Mouse (Mus musculus) embryonic facial prominence, embryonic 11.5 days (tissue): Measurements from ENCODE around the gene Ankrd2. TPM values are rescaled to one million over a fixed set of nuclear protein-coding genes. Genes with fewer than 3 reads are reported as not detected.

Source experiments
- ATAC-seq: fragments of 200-750 bp; cut with Nextera tagmentation; replicated peaks from 2 replicates; pipeline ENCODE4 v1.8.0; 2017; ENCODE audit warnings: low read depth; ENCODE audit not compliant: insufficient number of reproducible peaks, low FRiP score, low TSS enrichment
- DNase-seq: peaks from one replicate; pipeline ENCODE4 v3.0.0-alpha.2; 2015; ENCODE audit warnings: low spot score
- H3K27ac ChIP-seq: fragments of 300-500 bp; sonication (generic); replicated peaks from 2 replicates; pipeline ENCODE4 v1.5.1; 2014; ENCODE audit warnings: mild to moderate bottlenecking, low read depth, low read length, control low read depth
- H3K27me3 ChIP-seq: fragments of 300-500 bp; sonication (generic); 2 replicates; pipeline ENCODE4 v1.6.1; 2014; ENCODE audit warnings: mild to moderate bottlenecking, low read length, moderate library complexity, mixed read lengths; ENCODE audit not compliant: control insufficient read depth, insufficient read depth
- H3K36me3 ChIP-seq: fragments of 300-500 bp; sonication (generic); replicated peaks from 2 replicates; pipeline ENCODE4 v1.6.1; 2014; ENCODE audit warnings: low read depth, mild to moderate bottlenecking, low read length, moderate library complexity, mixed read lengths; ENCODE audit not compliant: control insufficient read depth, insufficient read depth
- H3K4me1 ChIP-seq: fragments of 300-500 bp; sonication (generic); 2 replicates; pipeline ENCODE4 v1.6.1; 2014; ENCODE audit warnings: low read length, mixed read lengths; ENCODE audit not compliant: control insufficient read depth, insufficient read depth
- H3K4me2 ChIP-seq: fragments of 300-500 bp; sonication (generic); 2 replicates; pipeline ENCODE4 v1.6.1; 2014; ENCODE audit warnings: low read depth, mild to moderate bottlenecking, control low read depth, low read length, moderate library complexity
- H3K4me3 ChIP-seq: fragments of 300-500 bp; sonication (generic); 2 replicates; pipeline ENCODE4 v1.5.1; 2014; ENCODE audit warnings: low read depth, low read length, control low read depth
- H3K9ac ChIP-seq: fragments of 300-500 bp; sonication (generic); replicated peaks from 2 replicates; pipeline ENCODE4 v1.6.1; 2014; ENCODE audit warnings: mild to moderate bottlenecking, control low read depth, low read length
- H3K9me3 ChIP-seq: fragments of 300-500 bp; sonication (generic); replicated peaks from 2 replicates; pipeline ENCODE4 v1.6.1; 2016; ENCODE audit warnings: mild to moderate bottlenecking, low read length, inconsistent platforms, mixed read lengths; ENCODE audit not compliant: control insufficient read depth
- WGBS: fragments of 180-500 bp; shearing (Covaris S2); extraction: QIAGEN DNeasy Blood & Tissue Kit; methylation state at CpG from one replicate; pipeline ENCODE4 v1.1.7; 2014; 5-methylcytosine and 5-hydroxymethylcytosine counted together
- polyA plus RNA-seq: library from polyadenylated mRNA; unstranded; fragments of >200 nt; fragmentation: Nextera tagmentation; extraction: Ambion mirVana; gene quantifications from 2 replicates; pipeline ENCODE4 v1.2.1, GENCODE M21; 2014

The Ankrd2 gene
- not detected in 2 replicates for polyA plus RNA-seq

DNA sequence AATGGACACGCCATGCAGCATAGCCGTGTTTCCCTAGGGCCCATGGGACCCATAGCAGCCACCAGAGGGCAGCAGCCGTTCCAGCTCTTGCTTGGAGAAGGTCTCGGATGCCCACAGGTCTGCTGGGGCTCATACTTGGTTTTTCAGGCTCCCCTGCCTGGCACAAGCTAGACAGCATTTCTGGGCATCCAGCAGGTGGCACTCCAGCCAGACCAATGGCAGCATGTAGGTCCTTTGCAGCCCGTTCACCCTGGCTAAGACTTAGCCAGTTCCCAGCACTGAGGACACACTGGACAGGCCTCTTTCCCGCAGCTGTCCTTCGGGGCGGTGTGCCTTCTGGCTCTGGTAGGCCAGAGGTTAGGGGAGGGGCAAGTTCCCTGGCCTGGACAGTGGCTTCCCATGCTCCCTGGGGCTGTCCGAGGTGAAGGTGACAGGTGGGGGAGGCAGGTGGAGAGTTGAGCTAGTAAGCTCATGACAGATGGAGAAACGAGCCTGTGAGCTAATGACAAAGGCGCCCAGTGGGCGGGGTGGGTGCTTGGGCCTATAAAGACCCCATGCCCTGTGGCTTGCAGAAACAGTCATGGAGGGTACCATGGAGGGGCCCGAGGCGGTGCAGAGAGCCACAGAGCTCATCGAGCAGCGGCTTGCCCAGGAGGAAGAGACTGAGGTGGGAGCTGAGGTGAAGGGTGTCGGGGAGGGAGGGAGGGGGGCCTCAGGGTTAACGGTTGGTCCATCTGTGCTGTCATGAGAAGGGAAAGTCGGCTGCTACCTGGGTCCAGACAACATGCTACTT, at the start of gene Ankrd2:
Gene Ankrd2 (plus strand): TSS at position 545 of the 793 bp plus-strand sequence.
- no peak; the same call in 1 of the 2 replicates for ATAC-seq
- peak; percentile 88 for DNase-seq
- no peaks in the 10 kb centered on the region for H3K36me3 ChIP-seq
- 67% methylated on average over 19 of the region's 19 CpGs for WGBS
- peaks cover 2% of the 10 kb centered on the region; the same call in 1 of the 2 replicates for H3K4me1 ChIP-seq
- no peak within 1 kb of the TSS for H3K4me3 ChIP-seq
- H3K27me3 ChIP-seq = no peaks in the 10 kb centered on the region
- H3K4me2 ChIP-seq = no peak within 1 kb of the TSS
- no peak within 1 kb of the TSS for H3K27ac ChIP-seq
- no peaks in the 10 kb centered on the region for H3K9me3 ChIP-seq
- no peak within 1 kb of the TSS for H3K9ac ChIP-seq

DNA sequence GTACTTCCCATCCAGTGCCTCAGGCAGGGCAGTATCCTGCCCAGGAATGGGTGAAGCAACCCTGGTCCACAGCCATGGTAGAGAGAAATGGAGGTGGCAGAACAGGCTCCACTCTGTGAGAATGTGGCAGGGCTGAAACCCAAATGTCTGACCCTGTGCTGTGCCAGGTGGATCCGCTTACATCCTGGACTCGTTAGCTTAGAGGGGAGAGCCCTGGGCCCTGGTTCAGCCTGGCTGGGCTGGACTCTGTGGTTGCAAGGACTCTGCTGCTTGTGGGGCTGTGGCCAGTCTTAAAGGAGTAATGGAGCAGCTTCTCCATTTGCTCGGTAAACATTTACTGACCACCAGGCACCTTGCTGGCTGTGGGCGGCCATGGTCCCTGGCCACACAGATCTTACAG, 48.6 kb upstream of the Ankrd2 start:
- WGBS = 73% methylated on average over 4 of the region's 4 CpGs
- Histone ChIP-seq H3K4me1 (peaks cover 2% of the 10 kb centered on the region; the same call in 1 of the 2 replicates), H3K27ac (no peak overlapping the region), H3K27me3 (no peaks in the 10 kb centered on the region), H3K36me3 (no peaks in the 10 kb centered on the region), H3K9ac (no peak overlapping the region), H3K4me3 (no peak overlapping the region), H3K4me2 (no peak overlapping the region), H3K9me3 (no peaks in the 10 kb centered on the region)
- DNase-seq (no peak), ATAC-seq (no peak)

DNA sequence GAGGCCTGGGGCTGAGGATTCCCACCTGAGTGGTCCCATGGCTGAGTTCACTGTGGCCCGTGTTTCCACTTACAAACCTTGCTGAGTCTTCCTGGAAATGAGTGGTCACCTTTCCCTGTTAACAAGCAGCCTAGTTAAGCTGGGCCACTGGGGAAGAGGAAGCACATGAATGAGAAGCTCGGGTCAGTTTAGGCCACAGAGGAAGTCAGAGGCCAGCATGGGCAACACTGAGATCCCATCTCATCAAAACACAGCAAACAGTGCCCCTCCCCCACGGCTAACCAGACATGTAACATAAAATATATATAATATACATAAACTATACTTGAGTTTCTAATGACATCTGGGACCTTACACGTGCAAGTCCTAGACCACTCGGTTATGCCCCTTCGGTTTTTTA, 46.0 kb upstream of the Ankrd2 start:
- no peaks in the 10 kb centered on the region; the same call in 1 of the 2 replicates for H3K4me1 ChIP-seq
- DNase-seq (no peak), ATAC-seq (no peak)
- H3K27ac ChIP-seq = no peak overlapping the region
- no peaks in the 10 kb centered on the region for H3K36me3 ChIP-seq
- H3K27me3 ChIP-seq = no peaks in the 10 kb centered on the region
- 74% methylated on average over 6 of the region's 6 CpGs for WGBS
- H3K9ac ChIP-seq = no peak overlapping the region
- no peak overlapping the region for H3K4me2 ChIP-seq
- H3K4me3 ChIP-seq = no peak overlapping the region
- no peaks in the 10 kb centered on the region for H3K9me3 ChIP-seq

DNA sequence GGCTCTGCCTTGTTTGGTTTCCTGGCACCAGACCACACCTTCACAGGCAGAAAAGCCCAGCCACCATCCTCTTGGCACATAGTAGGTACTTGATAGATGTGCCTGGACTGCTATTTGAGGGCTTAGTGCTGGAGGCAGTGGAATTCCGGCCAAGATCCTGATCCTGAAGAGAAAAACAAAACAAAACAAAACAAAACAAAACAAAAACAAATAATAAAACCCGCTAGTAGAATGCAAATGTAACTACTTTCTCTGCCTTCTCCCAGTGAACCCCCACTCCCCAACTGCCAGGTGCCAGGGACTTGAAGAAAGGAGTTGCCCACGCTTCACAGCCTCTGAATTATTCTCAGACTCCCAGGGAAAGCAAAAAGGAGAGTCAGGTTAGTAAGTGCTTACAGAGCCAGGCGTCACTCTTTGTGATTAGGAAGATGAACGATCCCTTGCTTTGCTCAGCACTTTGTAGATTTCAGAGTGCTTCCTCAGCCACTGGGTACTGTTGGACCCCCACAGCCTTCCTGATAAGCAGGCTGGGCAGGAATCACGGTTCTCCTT, 43.8 kb upstream of the Ankrd2 start:
- WGBS = 45% methylated on average over 6 of the region's 6 CpGs
- Histone ChIP-seq H3K9me3 (no peaks in the 10 kb centered on the region), H3K36me3 (no peaks in the 10 kb centered on the region), H3K4me1 (peaks cover 4% of the 10 kb centered on the region; the same call in 1 of the 2 replicates), H3K27ac (no peak overlapping the region), H3K27me3 (no peaks in the 10 kb centered on the region), H3K4me2 (no peak overlapping the region), H3K9ac (no peak overlapping the region), H3K4me3 (no peak overlapping the region)
- ATAC-seq (no peak), DNase-seq (no peak)

DNA sequence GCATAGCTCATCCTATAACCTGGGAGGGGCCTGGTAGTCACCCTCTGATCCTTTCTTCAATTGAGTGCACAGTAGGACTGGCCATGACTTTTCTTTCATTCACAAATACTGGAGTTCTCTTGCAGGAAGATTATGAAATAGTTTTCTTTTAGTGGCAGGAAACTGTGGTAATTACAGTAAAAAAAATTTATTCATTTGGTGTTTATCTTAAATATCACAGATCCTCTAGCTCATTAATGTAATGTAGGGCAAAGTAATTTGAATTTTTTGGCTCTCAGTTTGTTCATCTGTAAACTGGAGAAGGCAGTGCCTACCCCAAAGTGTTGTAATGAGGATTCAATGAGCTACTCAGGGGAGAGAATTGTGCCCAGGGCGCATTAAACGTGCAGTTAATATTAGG, 42.8 kb upstream of the Ankrd2 start:
- DNase-seq (no peak), ATAC-seq (no peak)
- H3K9ac ChIP-seq = no peak overlapping the region
- no peaks in the 10 kb centered on the region for H3K36me3 ChIP-seq
- no peak overlapping the region for H3K27ac ChIP-seq
- H3K9me3 ChIP-seq = no peaks in the 10 kb centered on the region
- H3K4me1 ChIP-seq = peaks cover 4% of the 10 kb centered on the region; the same call in 1 of the 2 replicates
- WGBS = 87% methylated on average over 2 of the region's 2 CpGs
- no peak overlapping the region for H3K4me2 ChIP-seq
- H3K4me3 ChIP-seq = no peak overlapping the region
- no peaks in the 10 kb centered on the region for H3K27me3 ChIP-seq

DNA sequence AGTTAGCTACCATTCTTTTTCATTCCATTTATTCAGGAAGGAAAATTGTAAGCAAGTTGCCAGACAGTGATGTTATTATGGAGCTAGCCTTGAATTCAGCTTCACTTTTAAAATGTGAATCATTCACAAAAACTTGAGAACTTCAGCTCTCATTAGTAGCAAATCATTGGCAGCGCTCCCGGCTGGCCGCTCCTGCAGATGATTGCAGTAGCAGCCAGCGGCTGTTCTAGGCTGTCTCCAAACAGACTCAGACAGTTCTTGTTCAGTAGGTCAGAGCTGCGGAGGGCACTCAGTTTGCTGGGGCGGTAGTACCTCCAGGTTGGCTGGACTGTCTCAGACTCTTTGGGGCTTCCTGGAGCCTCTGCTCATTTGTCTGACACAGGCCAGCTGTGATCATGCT, 42.3 kb upstream of the Ankrd2 start:
- no peak for DNase-seq
- H3K4me2 ChIP-seq = no peak overlapping the region
- no peak overlapping the region for H3K4me3 ChIP-seq
- H3K4me1 ChIP-seq = peaks cover 4% of the 10 kb centered on the region; the same call in 1 of the 2 replicates
- no peak overlapping the region for H3K27ac ChIP-seq
- H3K27me3 ChIP-seq = no peaks in the 10 kb centered on the region
- no peaks in the 10 kb centered on the region for H3K36me3 ChIP-seq
- H3K9me3 ChIP-seq = no peaks in the 10 kb centered on the region
- WGBS = 78% methylated on average over 6 of the region's 6 CpGs
- ATAC-seq = no peak
- H3K9ac ChIP-seq = no peak overlapping the region

DNA sequence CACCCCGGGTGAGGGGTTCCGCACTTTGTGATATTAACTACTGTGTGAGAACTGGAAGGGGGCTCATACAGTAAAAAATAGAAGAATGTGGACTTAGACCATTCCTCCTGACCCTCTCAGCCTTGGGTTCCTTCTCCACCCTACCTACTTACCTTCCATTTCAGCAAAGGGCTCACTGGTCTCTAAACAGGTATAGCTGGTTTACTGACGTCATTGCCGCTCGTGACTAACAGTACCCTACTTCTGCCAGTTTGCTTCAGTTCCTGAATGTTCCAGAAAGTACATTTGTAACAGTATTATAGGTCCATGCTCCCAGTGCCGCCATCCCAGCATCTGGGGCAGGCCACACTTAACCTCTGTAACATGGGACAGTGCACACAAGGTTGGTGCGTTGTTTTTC, 41.8 kb upstream of the Ankrd2 start:
- no peak overlapping the region for H3K4me3 ChIP-seq
- H3K27ac ChIP-seq = no peak overlapping the region
- H3K9me3 ChIP-seq = no peaks in the 10 kb centered on the region
- no peak overlapping the region for H3K9ac ChIP-seq
- H3K4me1 ChIP-seq = peaks cover 4% of the 10 kb centered on the region; the same call in 1 of the 2 replicates
- WGBS = 91% methylated on average over 7 of the region's 7 CpGs
- no peaks in the 10 kb centered on the region for H3K27me3 ChIP-seq
- DNase-seq (no peak), ATAC-seq (no peak)
- no peaks in the 10 kb centered on the region for H3K36me3 ChIP-seq
- no peak overlapping the region for H3K4me2 ChIP-seq

DNA sequence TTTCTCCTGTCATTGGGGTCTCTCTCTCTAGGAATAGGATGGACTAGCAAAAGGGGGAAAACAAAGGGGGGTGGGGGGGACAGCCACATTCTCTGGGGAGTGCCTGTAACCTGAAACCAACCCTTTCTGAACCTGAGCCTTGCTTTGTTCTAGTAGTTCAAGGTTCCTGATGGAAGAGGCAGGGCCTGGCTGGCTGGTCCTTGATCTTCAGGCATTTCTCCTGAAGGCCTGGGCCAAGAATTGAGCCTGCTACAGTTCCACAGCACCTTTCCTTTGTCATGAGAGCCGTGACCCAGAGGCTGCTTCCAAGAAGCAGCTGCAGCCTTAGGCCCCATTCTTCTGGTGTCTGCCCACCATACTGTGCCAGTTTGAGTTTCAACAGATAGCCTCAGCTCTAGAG, 40.3 kb upstream of the Ankrd2 start:
- WGBS = 33% methylated on average over 1 of the region's 1 CpGs
- no peaks in the 10 kb centered on the region for H3K27me3 ChIP-seq
- H3K27ac ChIP-seq = no peak overlapping the region

More for the DNA sequence above, 40.3 kb upstream of the Ankrd2 start:
- Histone ChIP-seq H3K9me3 (no peaks in the 10 kb centered on the region), H3K4me1 (peaks cover 4% of the 10 kb centered on the region; the same call in 1 of the 2 replicates), H3K36me3 (no peaks in the 10 kb centered on the region), H3K9ac (no peak overlapping the region), H3K4me2 (no peak overlapping the region), H3K4me3 (no peak overlapping the region)
- DNase-seq (no peak), ATAC-seq (no peak)
